Mouse (Mus musculus) neural tube, embryonic 14.5 days (tissue): ENCODE results near the gene Brf1. TPM values are rescaled to one million over a fixed set of nuclear protein-coding genes. Genes with fewer than 3 reads are reported as not detected.

Source experiments
- ATAC-seq: fragments of 200-750 bp; cut with Nextera tagmentation; 2 replicates; pipeline ENCODE4 v1.8.0; 2017; ENCODE audit warnings: low read depth, mild to moderate bottlenecking, moderate TSS enrichment, moderate library complexity
- H3K27ac ChIP-seq: fragments of 300-500 bp; sonication (generic); 2 replicates; pipeline ENCODE4 v1.5.1; 2014; ENCODE audit warnings: low read depth, mild to moderate bottlenecking, control low read depth, low read length, moderate library complexity, mixed read lengths
- H3K27me3 ChIP-seq: fragments of 300-500 bp; sonication (generic); 2 replicates; pipeline ENCODE4 v1.6.1; 2014; ENCODE audit warnings: low read length; ENCODE audit not compliant: control insufficient read depth, insufficient read depth
- H3K36me3 ChIP-seq: fragments of 300-500 bp; sonication (generic); 2 replicates; pipeline ENCODE4 v1.6.1; 2014; ENCODE audit warnings: low read length, mixed read lengths; ENCODE audit not compliant: control insufficient read depth, insufficient read depth
- H3K4me1 ChIP-seq: fragments of 300-500 bp; sonication (generic); 2 replicates; pipeline ENCODE4 v1.6.1; 2014; ENCODE audit warnings: low read length; ENCODE audit not compliant: control insufficient read depth, insufficient read depth
- H3K4me2 ChIP-seq: fragments of 300-500 bp; sonication (generic); 2 replicates; pipeline ENCODE4 v1.6.1; 2014; ENCODE audit warnings: mild to moderate bottlenecking, low read depth, low read length, control low read depth
- H3K4me3 ChIP-seq: fragments of 300-500 bp; sonication (generic); 2 replicates; pipeline ENCODE4 v1.5.1; 2014; ENCODE audit warnings: low read depth, low read length, control low read depth, mixed read lengths
- H3K9ac ChIP-seq: fragments of 300-500 bp; sonication (generic); replicated peaks from 2 replicates; pipeline ENCODE4 v1.6.1; 2014; ENCODE audit warnings: low read depth, mild to moderate bottlenecking, control low read depth, low read length, mixed read lengths
- H3K9me3 ChIP-seq: fragments of 300-500 bp; sonication (generic); 2 replicates; pipeline ENCODE4 v1.6.1; 2016; ENCODE audit warnings: low read length; ENCODE audit not compliant: control insufficient read depth
- WGBS: fragments of 180-500 bp; shearing (Covaris S2); extraction: QIAGEN DNeasy Blood & Tissue Kit; methylation state at CpG from one replicate; pipeline ENCODE4 v1.1.7; 2014; 5-methylcytosine and 5-hydroxymethylcytosine counted together
- polyA plus RNA-seq: library from polyadenylated mRNA; unstranded; fragments of >200 nt; fragmentation: Nextera tagmentation; extraction: Ambion mirVana; gene quantifications from 2 replicates; pipeline ENCODE4 v1.2.1, GENCODE M21; 2014

Brf1 gene
- polyA plus RNA-seq, 1 experiment from 2014 or later, result 52.1 TPM

GRCm38 (mm10) chr12:112999569-113000293, 773 bp downstream of the Brf1 start:
- no peaks in the 10 kb centered on the region for H3K9me3 ChIP-seq
- 2% methylated on average over 56 of the region's 56 CpGs for WGBS
- peak overlapping the region; percentile 79 for H3K4me3 ChIP-seq
- H3K27ac ChIP-seq, result peak overlapping the region; percentile 94
- peak overlapping the region; percentile 77 for H3K9ac ChIP-seq
- H3K36me3 ChIP-seq, result no peaks in the 10 kb centered on the region
- H3K4me2 ChIP-seq, result peak overlapping the region; percentile 87
- no peaks in the 10 kb centered on the region; the same call in 1 of the 2 replicates for H3K27me3 ChIP-seq
- peaks cover 19% of the 10 kb centered on the region for H3K4me1 ChIP-seq
- no peak for ATAC-seq

- peaks cover 5% of the 10 kb centered on the region; the same call in 1 of the 2 replicates for H3K36me3 ChIP-seq
- H3K9me3 ChIP-seq, result no peaks in the 10 kb centered on the region
- WGBS, result 87% methylated on average over 4 of the region's 4 CpGs
- no peaks in the 10 kb centered on the region for H3K27me3 ChIP-seq
- no peak overlapping the region for H3K4me2 ChIP-seq
- no peak for ATAC-seq
- H3K27ac ChIP-seq, result no peak overlapping the region
- H3K4me3 ChIP-seq, result no peak overlapping the region
- no peak overlapping the region for H3K9ac ChIP-seq
- peaks cover 11% of the 10 kb centered on the region for H3K4me1 ChIP-seq
Observed at GRCm38 (mm10) chr12:112994153-112994552, 6.4 kb downstream of the Brf1 start.

GRCm38 (mm10) chr12:112991444-112991843, 9.1 kb downstream of the Brf1 start:
- Histone ChIP-seq H3K27me3 (no peaks in the 10 kb centered on the region), H3K9me3 (no peaks in the 10 kb centered on the region), H3K36me3 (peaks cover 14% of the 10 kb centered on the region), H3K4me2 (no peak overlapping the region), H3K4me3 (no peak overlapping the region), H3K4me1 (no peaks in the 10 kb centered on the region), H3K27ac (no peak overlapping the region), H3K9ac (no peak overlapping the region)
- no peak for ATAC-seq
- 83% methylated on average over 2 of the region's 2 CpGs for WGBS

GRCm38 (mm10) chr12:112990706-112991405, 9.6 kb downstream of the Brf1 start:
- H3K9ac ChIP-seq, result no peak overlapping the region
- H3K9me3 ChIP-seq, result no peaks in the 10 kb centered on the region
- H3K4me1 ChIP-seq, result no peaks in the 10 kb centered on the region
- WGBS, result 87% methylated on average over 5 of the region's 5 CpGs
- no peak overlapping the region for H3K4me2 ChIP-seq
- no peak for ATAC-seq
- H3K27ac ChIP-seq, result no peak overlapping the region
- H3K4me3 ChIP-seq, result no peak overlapping the region
- H3K27me3 ChIP-seq, result no peaks in the 10 kb centered on the region
- H3K36me3 ChIP-seq, result peaks cover 18% of the 10 kb centered on the region

GRCm38 (mm10) chr12:112987877-112988276, 12.6 kb downstream of the Brf1 start:
- H3K27me3 ChIP-seq, result no peaks in the 10 kb centered on the region
- no peak for ATAC-seq
- no peak overlapping the region for H3K9ac ChIP-seq
- WGBS, result 73% methylated on average over 6 of the region's 6 CpGs
- no peak overlapping the region for H3K4me3 ChIP-seq
- peaks cover 23% of the 10 kb centered on the region for H3K36me3 ChIP-seq
- H3K9me3 ChIP-seq, result no peaks in the 10 kb centered on the region
- no peaks in the 10 kb centered on the region for H3K4me1 ChIP-seq
- H3K27ac ChIP-seq, result no peak overlapping the region
- no peak overlapping the region for H3K4me2 ChIP-seq

GRCm38 (mm10) chr12:112985346-112985745, 15.2 kb downstream of the Brf1 start:
- H3K36me3 ChIP-seq, result peaks cover 27% of the 10 kb centered on the region
- no peak overlapping the region for H3K27ac ChIP-seq
- 96% methylated on average over 6 of the region's 6 CpGs for WGBS
- H3K27me3 ChIP-seq, result no peaks in the 10 kb centered on the region
- no peak overlapping the region for H3K4me2 ChIP-seq
- no peak overlapping the region for H3K4me3 ChIP-seq
- ATAC-seq, result no peak
- H3K9ac ChIP-seq, result no peak overlapping the region
- H3K4me1 ChIP-seq, result no peaks in the 10 kb centered on the region
- no peaks in the 10 kb centered on the region for H3K9me3 ChIP-seq

GRCm38 (mm10) chr12:112982031-112982430, 18.5 kb downstream of the Brf1 start:
- no peak overlapping the region for H3K27ac ChIP-seq
- ATAC-seq, result no peak
- no peak overlapping the region for H3K9ac ChIP-seq

GRCm38 (mm10) chr12:112977156-112977555, 23.3 kb downstream of the Brf1 start:
- Histone ChIP-seq H3K4me1 (peaks cover 12% of the 10 kb centered on the region), H3K4me3 (peak overlapping the region; percentile 73), H3K4me2 (peak overlapping the region; percentile 85), H3K36me3 (peaks cover 37% of the 10 kb centered on the region), H3K9me3 (no peaks in the 10 kb centered on the region), H3K27ac (peak overlapping the region; percentile 94), H3K27me3 (no peaks in the 10 kb centered on the region), H3K9ac (peak overlapping the region; percentile 82)
- no peak for ATAC-seq
- 42% methylated on average over 12 of the region's 12 CpGs for WGBS

More at GRCm38 (mm10) chr12:112982031-112982430, 18.5 kb downstream of the Brf1 start:
- Histone ChIP-seq H3K4me1 (peaks cover 7% of the 10 kb centered on the region), H3K9me3 (no peaks in the 10 kb centered on the region), H3K4me2 (no peak overlapping the region), H3K4me3 (no peak overlapping the region), H3K27me3 (no peaks in the 10 kb centered on the region), H3K36me3 (peaks cover 35% of the 10 kb centered on the region)
- WGBS, result 62% methylated on average over 2 of the region's 2 CpGs
